Mouse (Mus musculus) adrenal gland, postnatal 10 days (tissue): ENCODE data around the gene Gm10230. TPM values are rescaled to one million over a fixed set of nuclear protein-coding genes. Genes with fewer than 3 reads are reported as not detected.
"Not testable (repeated sequence)": the region's sequence is repeated elsewhere in the genome, so short reads cannot be mapped to it uniquely, and the experiment has no call there.

Experiments
- DNase-seq: peaks from one replicate; pipeline ENCODE4 v3.0.0; 2021; ENCODE audit warnings: mixed read lengths
- long read RNA-seq, 2 experiments: library from polyadenylated mRNA; stranded (forward); transcript quantifications; one replicate each; pipeline ENCODE4 v2.0.0; 2021
- microRNA-seq: library from miRNA; unstranded; fragments of <30 nt; microRNA quantifications from one replicate; pipeline ENCODE4 v1.2.0, GENCODE M21; 2021
- total RNA-seq, 2 experiments: library from RNA; stranded (reverse); gene quantifications; 2 replicates each; pipeline ENCODE4 v1.2.3; 2021

Gene Gm10230
- total RNA-seq, result not detected
- long read RNA-seq, experiment 1, result 0 reads
- long read RNA-seq, experiment 2, result 0 reads

GRCm38 (mm10) chrX:27494782-27495181, at the start of gene Gm10230:
Gm10230 (minus strand) TSS chrX:27494882.
- DNase-seq, result not testable (repeated sequence)

Small RNA genes lying within 50 kb of the gene (microRNA-seq; reads per million reads assigned to microRNA genes)
- gene Gm44452, result not detected
